Mouse (Mus musculus) ovary, adult 2 months (tissue): ENCODE results near the gene 1700020A23Rik. TPM values are rescaled to one million over a fixed set of nuclear protein-coding genes. Genes with fewer than 3 reads are reported as not detected.

Experiments used
- polyA plus RNA-seq: library from polyadenylated mRNA; depleted of rRNA; stranded (reverse); fragments of >200 nt; gene quantifications from 2 replicates; pipeline ENCODE4 v1.2.3, GENCODE M21; 2012; rRNA removed

Gene 1700020A23Rik
- polyA plus RNA-seq, result 1.4 and 1.5 TPM in 2 replicates

DNA sequence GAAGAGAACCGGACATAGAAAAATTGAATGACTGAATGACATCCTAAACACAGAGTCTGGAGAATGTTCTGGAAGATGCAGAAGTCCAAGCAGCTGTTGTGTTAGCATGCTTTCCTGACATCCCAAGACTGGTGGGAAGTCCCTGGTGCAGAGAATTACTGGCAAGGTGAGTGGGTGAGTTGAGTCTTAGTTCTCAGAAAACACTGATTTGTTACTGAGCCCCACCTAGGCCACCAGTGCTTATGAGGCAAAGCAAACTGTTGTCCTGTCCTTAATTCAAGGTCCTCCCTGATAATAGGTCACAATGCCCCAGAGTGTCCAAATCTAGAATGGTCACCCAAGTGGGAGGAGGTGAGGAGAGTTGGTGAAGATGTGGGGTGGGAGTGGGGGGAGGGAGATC, at the start of gene 1700020A23Rik, which contains the start of gene Gm28372:
TSS of gene 1700020A23Rik (plus strand) at position 321 of the 400 bp plus-strand sequence.
TSS of gene Gm28372 (plus strand) at position 301 of the 400 bp plus-strand sequence.

DNA sequence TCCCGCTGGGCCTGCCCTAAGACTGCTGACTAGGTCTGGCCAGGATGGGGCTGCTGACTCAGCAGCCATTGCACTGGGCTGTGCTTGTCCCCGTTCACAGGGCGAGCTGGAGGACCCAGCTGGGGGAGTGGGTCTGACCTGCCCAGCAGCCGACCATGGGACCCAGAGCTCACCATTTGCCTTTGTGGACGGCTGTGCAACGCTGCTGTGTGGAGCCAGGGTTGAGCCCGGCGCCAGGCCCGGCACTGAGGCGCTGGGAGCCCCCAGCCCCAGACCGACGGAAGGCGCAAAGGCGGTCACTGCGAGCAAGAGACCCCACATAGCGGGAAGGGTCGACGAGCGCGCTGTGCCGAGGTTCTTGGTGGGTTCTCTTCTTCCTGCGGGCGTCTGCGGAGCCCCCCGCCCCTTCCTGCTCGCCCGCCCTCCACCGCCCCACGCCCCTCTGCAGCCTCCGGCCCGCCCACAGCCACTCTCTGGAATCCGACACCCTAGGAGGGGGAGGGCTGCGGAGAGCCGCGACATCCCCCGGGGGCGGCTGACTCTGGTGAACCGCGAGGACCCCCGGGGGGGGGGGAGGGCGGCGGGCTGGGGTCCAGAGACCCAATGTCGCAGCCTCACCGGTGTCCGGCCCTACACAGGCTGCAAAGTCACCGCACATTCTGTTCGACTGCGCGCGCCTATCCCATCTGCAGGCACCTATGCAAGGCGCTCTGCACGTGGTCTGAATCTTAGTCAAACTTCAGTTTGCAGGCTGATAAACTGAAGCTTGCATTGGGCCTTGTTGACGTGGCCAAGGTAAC, 7.7 kb upstream of the 1700020A23Rik start, which contains the start of gene Cpxm1:
TSS of gene Cpxm1 (minus strand) at position 389 of the 800 bp plus-strand sequence.

DNA sequence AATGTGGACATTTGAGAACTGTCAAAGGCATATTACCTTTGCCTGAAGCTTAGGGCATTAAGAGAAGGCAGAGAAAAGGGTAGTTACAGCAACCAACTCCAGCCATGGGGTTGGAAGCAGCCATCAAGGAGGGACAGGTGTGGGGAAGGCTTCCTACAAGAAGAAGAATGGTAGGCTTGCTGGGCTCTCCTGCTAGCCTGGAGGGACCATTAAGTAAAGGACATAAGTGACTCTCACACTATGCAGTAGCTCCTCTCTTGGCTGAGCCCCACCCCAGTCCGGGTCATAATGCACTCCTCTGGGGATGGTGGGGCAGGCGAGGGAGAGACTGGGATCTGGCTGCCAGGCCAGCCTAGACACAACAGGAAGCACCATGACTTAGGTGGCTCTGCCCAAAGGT, 1.1 kb downstream of the 1700020A23Rik start, which contains the start of gene Tmem239:
TSS of gene Tmem239 (plus strand) at position 301 of the 400 bp plus-strand sequence.

DNA sequence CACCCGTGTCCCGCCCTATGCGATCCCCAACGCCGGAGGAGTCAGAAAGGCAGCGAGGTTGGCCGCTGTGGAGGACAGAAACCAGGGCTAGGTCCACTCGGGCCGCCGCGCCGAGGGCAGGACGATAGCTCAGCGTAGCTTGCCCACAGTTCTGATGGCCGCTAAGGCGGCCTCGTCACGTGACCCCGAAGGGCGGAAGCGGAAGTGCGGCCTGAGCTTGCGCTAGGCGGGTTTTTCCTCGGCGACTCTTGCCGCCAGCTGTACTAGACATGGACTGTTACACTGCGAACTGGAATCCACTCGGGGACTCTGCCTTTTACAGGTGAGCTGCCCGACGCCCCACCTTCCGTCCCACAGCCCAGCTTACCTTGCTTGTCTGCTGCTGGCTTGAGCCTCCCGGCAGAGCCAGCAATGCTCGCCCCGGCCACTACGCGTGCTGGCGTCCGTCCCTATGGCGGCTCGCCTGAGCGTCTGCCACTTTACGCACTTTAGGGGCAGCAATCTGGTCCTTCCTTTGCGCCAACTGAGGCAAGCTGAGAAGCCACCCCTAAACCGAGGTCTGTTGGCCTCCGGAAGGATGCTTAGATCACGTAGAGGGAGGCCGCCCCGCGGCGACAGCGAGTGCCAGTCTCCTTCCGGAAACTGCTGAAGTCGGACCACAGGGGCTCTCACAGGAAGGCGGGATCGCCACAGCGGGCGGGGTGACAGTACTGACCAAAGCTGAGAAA, 19.2 kb downstream of the 1700020A23Rik start, which contains the start of the genes Vps16 and Pced1a:
TSS of gene Vps16 (plus strand) at position 214 of the 728 bp plus-strand sequence.
TSS of gene Pced1a (minus strand) at position 576 of the 728 bp plus-strand sequence.

DNA sequence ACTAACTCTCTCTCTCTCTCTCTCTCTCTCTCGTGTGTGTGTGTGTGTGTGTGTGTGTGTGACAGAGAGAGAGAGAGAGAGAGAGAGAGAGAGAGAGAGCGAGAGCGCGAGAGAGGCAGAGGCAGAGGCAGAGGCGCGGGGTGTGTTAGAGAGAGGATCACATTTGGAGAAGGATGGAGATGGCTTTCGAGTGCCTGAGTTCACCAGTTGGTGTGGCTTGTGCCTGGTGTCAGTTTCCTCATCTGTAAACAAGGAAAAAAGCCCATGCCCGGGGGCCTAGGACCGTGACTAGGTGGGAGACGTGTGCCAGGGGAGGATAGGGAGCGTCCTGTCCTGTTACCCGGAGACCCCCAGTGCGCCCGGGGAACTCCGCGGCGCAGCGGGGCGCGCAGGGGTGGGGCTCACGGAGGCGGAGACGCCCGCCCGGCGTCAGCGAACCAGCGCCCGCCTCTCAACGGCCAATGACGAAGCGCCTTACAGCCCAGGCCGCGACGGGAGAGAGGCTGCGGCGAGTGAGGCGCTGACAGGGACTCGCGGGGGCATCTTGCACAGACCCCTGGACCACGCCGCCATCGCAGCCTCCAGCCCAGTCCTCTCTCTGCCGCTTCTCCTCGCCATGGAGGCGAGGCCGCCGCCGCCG, 44.9 kb downstream of the 1700020A23Rik start, which contains the start of gene Ptpra:
TSS of gene Ptpra (plus strand) at position 485 of the 640 bp plus-strand sequence.

Other genes with a start within 250 kb of the 1700020A23Rik start
- 465 and 640 TPM in 2 replicates for gene Snrpb, start 225.9 kb upstream of the 1700020A23Rik start, polyA plus RNA-seq
- 0.05 TPM in 2 replicates for gene Tmc2, start 210.1 kb upstream of the 1700020A23Rik start, polyA plus RNA-seq
- gene Nop56, start 130.8 kb upstream of the 1700020A23Rik start, polyA plus RNA-seq, result 81.8 and 91.9 TPM in 2 replicates
- 222 and 234 TPM in 2 replicates for gene Idh3b, start 120.7 kb upstream of the 1700020A23Rik start, polyA plus RNA-seq
- 35.1 and 36.5 TPM in 2 replicates for gene Ebf4, start 110.1 kb upstream of the 1700020A23Rik start, polyA plus RNA-seq
- gene Cpxm1, start 7.7 kb upstream of the 1700020A23Rik start, polyA plus RNA-seq, result 72.1 and 79.1 TPM in 2 replicates
- not detected in 2 replicates for gene Gm28372, start within 50 bp of the 1700020A23Rik start, polyA plus RNA-seq
- not detected in 2 replicates for gene Tmem239, start 1.2 kb downstream of the 1700020A23Rik start, polyA plus RNA-seq
- 76.6 and 103 TPM in 2 replicates for gene Vps16, start 19.1 kb downstream of the 1700020A23Rik start, polyA plus RNA-seq
- 48.7 and 53.6 TPM in 2 replicates for gene Pced1a, start 19.4 kb downstream of the 1700020A23Rik start, polyA plus RNA-seq
- 80.8 and 97.9 TPM in 2 replicates for gene Ptpra, start 45.0 kb downstream of the 1700020A23Rik start, polyA plus RNA-seq
- 84.4 and 146 TPM in 2 replicates for gene Mrps26, start 158.5 kb downstream of the 1700020A23Rik start, polyA plus RNA-seq
- gene Oxt, start 170.9 kb downstream of the 1700020A23Rik start, polyA plus RNA-seq, result not detected in 2 replicates
- not detected in 2 replicates for gene Avp, start 177.3 kb downstream of the 1700020A23Rik start, polyA plus RNA-seq
- gene Fastkd5, start 224.8 kb downstream of the 1700020A23Rik start, polyA plus RNA-seq, result 1.3 and 2.0 TPM in 2 replicates
- 7.0 and 9.3 TPM in 2 replicates for gene Ubox5, start 224.8 kb downstream of the 1700020A23Rik start, polyA plus RNA-seq
- gene Lzts3, start 237.5 kb downstream of the 1700020A23Rik start, polyA plus RNA-seq, result 34.7 and 36.0 TPM in 2 replicates